Mouse (Mus musculus) intestine, postnatal 0 days (tissue): ENCODE results near the gene Mrpl24. TPM values are rescaled to one million over a fixed set of nuclear protein-coding genes. Genes with fewer than 3 reads are reported as not detected.

Experiments used
- ATAC-seq: fragments of 200-750 bp; cut with Nextera tagmentation; 2 replicates; pipeline ENCODE4 v1.8.0; 2017; ENCODE audit warnings: mild to moderate bottlenecking, moderate TSS enrichment, moderate library complexity
- H3K27ac ChIP-seq: fragments of 300-500 bp; sonication (generic); 2 replicates; pipeline ENCODE4 v1.5.1; 2014; ENCODE audit warnings: mild to moderate bottlenecking, low read depth, low read length, moderate library complexity
- H3K27me3 ChIP-seq: fragments of 300-500 bp; sonication (generic); replicated peaks from 2 replicates; pipeline ENCODE4 v1.6.1; 2014; ENCODE audit warnings: low read length, mixed read lengths; ENCODE audit not compliant: control insufficient read depth, insufficient read depth
- H3K36me3 ChIP-seq: fragments of 300-500 bp; sonication (generic); 2 replicates; pipeline ENCODE4 v1.6.1; 2014; ENCODE audit warnings: mild to moderate bottlenecking, moderate library complexity; ENCODE audit not compliant: control insufficient read depth, insufficient read depth
- H3K4me1 ChIP-seq: fragments of 300-500 bp; sonication (generic); replicated peaks from 2 replicates; pipeline ENCODE4 v1.6.1; 2014; ENCODE audit warnings: antibody characterized with exemption, low read length, mixed read lengths; ENCODE audit not compliant: control insufficient read depth, insufficient read depth
- H3K4me2 ChIP-seq: fragments of 300-500 bp; sonication (generic); replicated peaks from 2 replicates; pipeline ENCODE4 v1.6.1; 2014; ENCODE audit warnings: low read depth, mild to moderate bottlenecking, moderate library complexity
- H3K4me3 ChIP-seq: fragments of 300-500 bp; sonication (generic); 2 replicates; pipeline ENCODE4 v1.5.1; 2014; ENCODE audit warnings: low read depth, low read length
- H3K9ac ChIP-seq: fragments of 300-500 bp; sonication (generic); 2 replicates; pipeline ENCODE4 v1.6.1; 2014; ENCODE audit warnings: mild to moderate bottlenecking, low read depth, low read length
- H3K9me3 ChIP-seq: fragments of 300-500 bp; sonication (generic); 2 replicates; pipeline ENCODE4 v1.6.1; 2016; ENCODE audit warnings: mixed run types; ENCODE audit not compliant: control insufficient read depth
- CTCF ChIP-seq: sonication (generic); IDR thresholded peaks from 2 replicates; pipeline ENCODE4 v1.5.1; 2016; ENCODE audit warnings: low read depth, mild to moderate bottlenecking, control low read depth, antibody characterized with exemption, moderate library complexity
- WGBS: fragments of 180-500 bp; shearing (Covaris S2); extraction: QIAGEN DNeasy Blood & Tissue Kit; methylation state at CpG from one replicate; pipeline ENCODE4 v1.1.7; 2014; 5-methylcytosine and 5-hydroxymethylcytosine counted together
- polyA plus RNA-seq: library from polyadenylated mRNA; unstranded; fragments of >200 nt; fragmentation: Nextera tagmentation; extraction: Ambion mirVana; gene quantifications from 2 replicates; pipeline ENCODE4 v1.2.1, GENCODE M21; 2015

The Mrpl24 gene
- polyA plus RNA-seq, 1 experiment from 2014 or later, result 74.9 TPM

GRCm38 (mm10) chr3:87970939-87971488 is 51.7 kb downstream of the Mrpl24 start, which contains the start of gene Nes:
Nes (plus strand) TSS chr3:87971078.
- H3K36me3 ChIP-seq, result peaks cover 10% of the 10 kb centered on the region; the same call in 1 of the 2 replicates
- H3K4me3 ChIP-seq, result peak within 1 kb of the TSS; percentile 52
- peak within 1 kb of the TSS; percentile 41; the same call in 1 of the 2 replicates for H3K27ac ChIP-seq
- peak; percentile 25 for ATAC-seq
- 0 out of 2 replicates have a peak, but pooled peaks have one; percentile 7 for TF ChIP-seq CTCF
- H3K9ac ChIP-seq, result peak within 1 kb of the TSS; percentile 62
- 0 out of 2 replicates have a peak, but pooled peaks cover 12% of the 10 kb centered on the region for H3K27me3 ChIP-seq
- H3K4me2 ChIP-seq, result peak within 1 kb of the TSS; percentile 78
- no peaks in the 10 kb centered on the region for H3K9me3 ChIP-seq
- peaks cover 21% of the 10 kb centered on the region for H3K4me1 ChIP-seq
- under 1% methylated on average over 44 of the region's 44 CpGs for WGBS

DNA sequence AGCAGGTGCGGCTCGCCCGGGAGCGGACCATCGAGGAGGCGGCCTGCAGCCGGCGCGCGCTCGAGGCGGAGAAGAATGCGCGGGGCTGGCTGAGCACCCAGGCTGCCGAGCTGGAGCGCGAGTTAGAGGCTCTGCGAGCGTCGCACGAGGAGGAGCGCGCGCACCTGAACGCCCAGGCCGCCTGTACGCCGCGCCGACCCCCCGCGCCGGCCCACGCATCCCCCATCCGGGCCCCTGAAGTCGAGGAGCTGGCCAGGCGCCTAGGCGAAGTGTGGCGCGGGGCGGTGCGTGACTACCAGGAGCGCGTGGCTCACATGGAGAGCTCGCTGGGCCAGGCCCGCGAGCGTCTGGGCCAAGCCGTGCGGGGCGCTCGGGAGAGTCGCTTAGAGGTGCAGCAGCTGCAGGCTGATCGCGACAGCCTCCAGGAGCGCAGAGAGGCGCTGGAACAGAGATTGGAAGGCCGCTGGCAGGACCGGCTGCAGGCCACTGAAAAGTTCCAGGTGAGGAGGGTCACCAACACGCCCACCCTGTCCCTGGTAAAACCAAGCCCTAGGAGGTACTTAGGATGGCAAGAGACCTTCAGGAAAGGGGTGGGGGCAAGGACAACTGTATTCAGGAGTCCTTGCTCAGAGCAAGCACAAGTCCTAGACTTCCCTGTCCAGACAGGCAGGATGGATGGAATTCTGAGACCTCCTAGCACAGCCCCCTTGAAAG is 52.3 kb downstream of the Mrpl24 start:
- peak overlapping the region; percentile 62 for H3K9ac ChIP-seq
- H3K9me3 ChIP-seq, result no peaks in the 10 kb centered on the region
- peak; percentile 18 for ATAC-seq
- H3K27ac ChIP-seq, result 0 out of 2 replicates have a peak overlapping the region, but pooled peaks have one; percentile 41
- WGBS, result under 1% methylated on average over 48 of the region's 60 CpGs
- peak overlapping the region; percentile 52 for H3K4me3 ChIP-seq
- H3K27me3 ChIP-seq, result 0 out of 2 replicates have a peak, but pooled peaks cover 12% of the 10 kb centered on the region
- H3K4me2 ChIP-seq, result peak overlapping the region; percentile 78
- peaks cover 21% of the 10 kb centered on the region for H3K4me1 ChIP-seq
- H3K36me3 ChIP-seq, result peaks cover 11% of the 10 kb centered on the region
- no peak for TF ChIP-seq CTCF

- Histone ChIP-seq H3K36me3 (peaks cover 17% of the 10 kb centered on the region), H3K9ac (peak overlapping the region; percentile 62; the same call in 1 of the 2 replicates), H3K4me3 (peak overlapping the region; percentile 52), H3K9me3 (no peaks in the 10 kb centered on the region), H3K4me2 (peak overlapping the region; percentile 78), H3K27me3 (0 out of 2 replicates have a peak, but pooled peaks cover 12% of the 10 kb centered on the region), H3K27ac (no peak overlapping the region), H3K4me1 (peaks cover 21% of the 10 kb centered on the region)
- TF ChIP-seq CTCF, result no peak
- WGBS, result 31% methylated on average over 8 of the region's 8 CpGs
- no peak for ATAC-seq
Measured at GRCm38 (mm10) chr3:87972203-87972664, 52.9 kb downstream of the Mrpl24 start.

DNA sequence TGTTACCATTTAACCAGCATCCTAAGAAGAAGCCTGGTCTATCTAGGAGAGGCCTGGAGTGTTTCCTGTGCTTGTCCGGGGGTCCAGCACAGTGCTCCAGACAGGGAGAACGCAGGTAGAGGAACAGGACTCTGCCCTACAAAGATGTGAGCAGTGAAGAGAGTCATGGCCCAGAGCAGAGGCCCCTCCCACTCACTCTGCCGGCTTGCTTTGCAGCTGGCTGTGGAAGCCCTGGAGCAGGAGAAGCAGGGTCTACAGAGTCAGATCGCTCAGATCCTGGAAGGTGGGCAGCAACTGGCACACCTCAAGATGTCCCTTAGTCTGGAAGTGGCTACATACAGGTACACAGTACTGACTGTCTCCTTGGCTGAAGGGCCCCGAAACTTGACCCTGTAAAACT is 53.5 kb downstream of the Mrpl24 start:
- no peak overlapping the region for H3K27ac ChIP-seq
- peak overlapping the region; percentile 52 for H3K4me3 ChIP-seq
- H3K4me1 ChIP-seq, result peaks cover 21% of the 10 kb centered on the region
- H3K9ac ChIP-seq, result peak overlapping the region; percentile 37; the same call in 1 of the 2 replicates
- H3K27me3 ChIP-seq, result 0 out of 2 replicates have a peak, but pooled peaks cover 12% of the 10 kb centered on the region
- TF ChIP-seq CTCF, result no peak
- ATAC-seq, result no peak
- H3K9me3 ChIP-seq, result no peaks in the 10 kb centered on the region
- H3K36me3 ChIP-seq, result peaks cover 21% of the 10 kb centered on the region
- H3K4me2 ChIP-seq, result peak overlapping the region; percentile 78
- 25% methylated on average over 5 of the region's 5 CpGs for WGBS

Other genes starting within 250 kb of the Mrpl24 start
- gene Lrrc71, start 170.9 kb upstream of the Mrpl24 start, polyA plus RNA-seq, result 0.23 and 0.34 TPM in 2 replicates
- 0.16 and 0.18 TPM in 2 replicates for gene Ntrk1, start 124.3 kb upstream of the Mrpl24 start, polyA plus RNA-seq
- gene Insrr, start 122.6 kb upstream of the Mrpl24 start, polyA plus RNA-seq, result 0.05 TPM in 2 replicates
- 7.7 and 10.1 TPM in 2 replicates for gene Pear1, start 95.2 kb upstream of the Mrpl24 start, polyA plus RNA-seq
- 0.17 and 0.47 TPM in 2 replicates for gene Sh2d2a, start 72.8 kb upstream of the Mrpl24 start, polyA plus RNA-seq
- 7.9 and 8.0 TPM in 2 replicates for gene Prcc, start 33.9 kb upstream of the Mrpl24 start, polyA plus RNA-seq
- gene Hdgf, start 13.2 kb upstream of the Mrpl24 start, polyA plus RNA-seq, result 93.8 and 107 TPM in 2 replicates
- 13.9 and 14.1 TPM in 2 replicates for gene Isg20l2, start 10.8 kb downstream of the Mrpl24 start, polyA plus RNA-seq
- gene Rrnad1, start 11.2 kb downstream of the Mrpl24 start, polyA plus RNA-seq, result 5.8 and 6.1 TPM in 2 replicates
- gene Crabp2, start 29.2 kb downstream of the Mrpl24 start, polyA plus RNA-seq, result 0.81 and 1.9 TPM in 2 replicates
- gene Nes, start 51.6 kb downstream of the Mrpl24 start, polyA plus RNA-seq, result 9.2 and 9.5 TPM in 2 replicates
- 0.17 and 0.24 TPM in 2 replicates for gene Bcan, start 80.7 kb downstream of the Mrpl24 start, polyA plus RNA-seq
- gene Hapln2, start 108.1 kb downstream of the Mrpl24 start, polyA plus RNA-seq, result not detected in 2 replicates
- 13.6 and 16.8 TPM in 2 replicates for gene Gpatch4, start 123.6 kb downstream of the Mrpl24 start, polyA plus RNA-seq
- gene Naxe, start 139.0 kb downstream of the Mrpl24 start, polyA plus RNA-seq, result 109 and 118 TPM in 2 replicates
- not detected in 2 replicates for gene Ttc24, start 158.8 kb downstream of the Mrpl24 start, polyA plus RNA-seq
- gene Iqgap3, start 162.5 kb downstream of the Mrpl24 start, polyA plus RNA-seq, result 4.3 TPM in 2 replicates
- gene Mef2d, start 222.9 kb downstream of the Mrpl24 start, polyA plus RNA-seq, result 15.8 and 16.2 TPM in 2 replicates